Mouse (Mus musculus): ENCODE measurements around the gene Syt14.
A peak's percentile ranks its signal among the peaks of the same experiment; 100 is the strongest.

Gene Syt14

DNA sequence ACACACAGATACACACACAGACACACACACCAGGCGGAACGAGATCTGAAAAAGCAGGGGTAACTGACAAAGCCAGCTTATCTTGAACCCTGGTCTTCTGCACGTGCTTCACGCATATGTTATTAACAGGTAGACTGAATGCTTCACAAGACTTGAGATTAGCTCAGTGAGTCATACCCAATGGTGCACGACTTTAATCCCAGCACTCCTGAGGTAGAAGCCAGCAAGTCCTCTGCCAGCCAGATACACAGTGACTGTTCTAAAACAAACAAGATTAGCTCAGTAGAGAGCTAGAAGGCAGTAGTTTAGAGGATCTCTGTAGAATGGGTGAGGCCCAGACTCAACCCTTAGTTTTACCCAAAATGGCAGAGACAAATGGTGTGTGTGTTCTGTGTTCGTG lies 175.3 kb downstream of the Syt14 start:
- DNase-seq = no peak

DNA sequence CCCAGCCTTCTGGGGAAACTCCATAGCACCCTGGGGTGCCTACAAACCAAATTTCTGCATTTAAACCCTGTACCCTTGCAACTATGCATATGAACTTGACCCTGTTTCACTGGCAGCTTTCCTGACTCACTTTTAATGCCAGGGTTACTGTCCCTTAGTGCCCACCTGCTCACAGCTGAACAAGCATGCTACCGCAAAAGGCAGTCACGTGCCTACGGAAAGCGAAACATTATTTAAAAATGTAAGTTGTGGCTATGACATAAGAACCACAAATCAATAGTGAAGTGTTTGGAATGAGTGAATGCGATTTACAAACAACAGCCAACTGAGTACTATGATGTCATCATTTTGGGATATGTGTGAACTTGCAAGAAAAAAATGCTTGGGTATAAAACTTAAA lies 178.0 kb downstream of the Syt14 start:
- no peak for DNase-seq

DNA sequence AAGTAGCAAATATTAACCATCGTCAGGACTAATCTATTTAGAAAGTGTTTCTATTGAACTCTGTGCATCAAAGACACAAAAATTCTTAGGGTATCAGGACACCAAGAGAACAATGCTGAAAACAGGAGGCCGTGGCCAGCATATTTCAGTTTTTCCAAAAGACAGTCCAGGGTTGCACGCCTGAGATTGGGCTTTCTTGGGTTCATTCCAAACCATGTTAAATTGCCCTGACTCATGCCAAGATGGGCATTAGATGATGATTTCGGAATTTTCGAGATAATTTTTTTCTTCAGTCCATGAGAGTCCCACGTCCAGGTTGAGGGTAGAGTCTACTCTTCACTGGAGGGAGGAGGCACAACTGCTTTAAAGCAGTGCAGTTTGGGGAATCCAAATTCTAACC lies 178.6 kb downstream of the Syt14 start:
- DNase-seq = no peak

DNA sequence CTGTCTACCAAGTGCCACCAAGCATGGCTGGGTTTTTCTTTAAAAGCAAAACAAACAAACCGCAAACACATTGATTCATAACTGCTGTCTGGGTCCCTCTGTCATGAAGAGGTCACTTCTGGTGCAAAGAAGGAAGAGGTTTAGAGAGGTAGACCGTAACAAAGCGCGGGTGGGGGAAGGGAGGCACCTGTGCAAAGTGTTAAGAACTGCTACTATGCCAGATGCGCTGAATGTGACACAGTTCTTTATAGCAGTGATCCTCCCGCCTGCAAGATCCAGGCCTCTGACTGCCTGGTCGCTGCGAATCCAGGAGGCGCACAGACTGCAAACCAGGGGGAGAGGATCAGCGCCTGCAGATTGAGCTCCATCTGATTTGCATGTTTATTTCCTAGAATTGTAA lies 179.2 kb downstream of the Syt14 start:
- DNase-seq = no peak

DNA sequence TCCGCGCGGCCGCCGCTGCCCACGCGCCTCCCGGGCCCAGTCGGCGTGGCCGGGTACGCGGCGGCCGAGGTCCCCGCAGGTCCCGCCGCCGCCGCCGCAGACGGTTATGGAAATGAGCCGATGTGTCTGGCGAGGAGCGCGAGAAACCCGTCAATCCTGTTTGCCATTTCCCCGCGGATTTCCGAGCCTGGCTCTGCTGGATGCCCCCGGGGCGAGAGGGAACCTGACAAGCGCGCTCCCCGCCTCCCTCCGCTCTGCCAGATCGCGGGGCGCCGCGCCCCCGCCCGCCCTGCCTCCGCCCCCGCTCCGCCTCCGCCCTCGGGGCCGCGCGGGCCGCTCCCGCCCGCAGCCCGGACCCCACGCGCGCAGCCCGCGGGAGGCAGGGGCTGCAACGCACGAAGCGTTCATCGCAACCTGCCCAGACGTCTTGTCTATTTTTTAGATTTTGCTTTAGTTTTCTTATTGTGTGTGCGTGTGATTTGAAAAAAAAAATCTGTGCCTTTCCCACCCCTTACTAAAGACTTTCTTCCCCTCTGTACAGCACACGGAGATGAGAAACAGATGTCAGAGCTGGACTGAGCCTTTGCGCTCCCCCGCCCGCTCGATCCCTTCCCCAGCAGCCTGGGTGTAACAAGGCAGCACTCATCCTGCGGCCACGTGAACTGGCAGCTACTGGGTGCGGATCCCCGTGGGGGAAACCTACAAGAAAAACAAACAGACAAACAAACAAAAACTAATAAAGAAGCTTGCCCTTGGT lies 179.9 kb downstream of the Syt14 start, which contains the start of gene Sertad4:
Sertad4 (minus strand) TSS at position 283 of the 757 bp plus-strand sequence.
- peak; percentile 38 for DNase-seq

DNA sequence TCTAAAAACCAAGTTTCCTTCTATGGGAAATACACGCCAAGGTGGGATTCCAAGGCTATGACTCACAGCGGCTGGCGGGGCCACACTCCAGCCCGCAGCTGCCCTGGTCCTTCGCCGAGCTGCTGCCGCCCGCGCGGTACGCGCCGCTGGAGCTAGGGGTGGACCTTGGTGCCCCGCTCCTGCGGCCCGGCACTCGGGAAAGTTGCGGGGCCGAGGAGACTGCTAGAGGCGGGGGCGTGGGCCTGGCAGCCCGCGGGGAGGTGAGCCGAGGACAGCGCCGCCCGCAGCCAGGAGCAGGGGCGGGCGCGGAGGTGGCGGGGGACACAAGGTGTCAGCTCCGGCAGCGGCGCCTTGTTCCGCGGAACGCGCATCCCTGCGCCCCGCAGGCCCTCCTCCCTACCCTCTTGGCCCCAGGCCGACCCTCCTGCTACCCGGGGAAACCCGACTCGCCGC lies 180.7 kb downstream of the Syt14 start:
- DNase-seq = peak; percentile 14

DNA sequence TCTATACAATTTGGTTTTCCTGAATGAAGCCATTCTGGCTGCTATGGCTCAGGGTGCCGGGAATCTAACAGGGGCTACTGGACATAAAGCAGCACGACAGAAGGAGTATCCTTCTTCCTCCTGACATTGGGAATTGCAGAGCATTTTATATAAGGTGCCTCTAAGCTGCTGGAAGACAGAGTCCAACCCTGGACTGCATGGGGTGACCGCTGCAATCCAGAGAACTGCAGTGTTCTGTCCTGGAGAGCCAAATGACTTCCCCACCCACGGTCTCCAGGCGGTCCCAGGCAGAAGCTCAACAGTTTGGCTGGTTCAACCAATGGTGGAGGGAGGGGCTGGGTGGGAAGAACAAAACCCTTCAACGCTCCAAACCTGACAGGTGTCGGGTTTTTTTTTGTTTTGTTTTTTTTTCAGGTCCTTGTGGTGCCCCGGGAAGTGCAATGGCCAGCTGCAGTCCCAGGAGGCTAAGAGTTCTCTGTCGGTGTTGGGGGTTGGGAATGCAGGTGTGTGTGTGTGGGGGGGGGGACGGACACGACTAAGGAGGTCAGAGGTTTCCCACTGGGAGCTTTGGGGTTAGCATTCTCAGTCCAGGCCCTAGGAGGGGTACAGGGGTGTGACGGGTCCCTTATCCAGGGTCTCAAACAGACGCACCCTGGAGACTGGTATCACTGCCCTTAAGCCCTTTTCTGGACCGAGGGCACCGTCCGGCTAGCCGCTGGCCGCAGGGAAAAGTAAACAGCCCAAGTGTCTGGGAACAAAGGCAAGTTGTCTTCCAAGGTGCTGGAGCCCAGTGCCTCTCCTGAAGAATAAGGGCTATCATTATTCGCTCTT lies 181.4 kb downstream of the Syt14 start:
- no peak for DNase-seq

DNA sequence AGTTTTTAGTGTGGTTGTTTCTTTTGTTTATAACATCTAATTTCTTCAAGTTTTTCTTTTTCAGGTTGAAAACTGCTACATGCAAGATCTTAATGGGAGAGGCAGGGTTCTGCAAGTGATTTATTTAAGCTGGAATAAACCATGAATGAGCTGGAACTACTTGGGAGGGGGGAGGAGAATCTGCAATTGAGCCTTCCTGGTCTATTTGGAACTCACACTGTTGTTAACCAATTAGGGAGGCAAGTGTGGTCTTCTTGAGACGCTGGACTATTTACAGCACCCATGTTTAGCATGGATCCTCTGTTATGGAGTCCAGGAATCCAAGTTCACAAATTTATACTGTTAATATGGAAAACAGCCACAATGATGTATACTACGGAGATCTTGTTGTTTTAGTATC lies 182.1 kb downstream of the Syt14 start:
- no peak for DNase-seq

DNA sequence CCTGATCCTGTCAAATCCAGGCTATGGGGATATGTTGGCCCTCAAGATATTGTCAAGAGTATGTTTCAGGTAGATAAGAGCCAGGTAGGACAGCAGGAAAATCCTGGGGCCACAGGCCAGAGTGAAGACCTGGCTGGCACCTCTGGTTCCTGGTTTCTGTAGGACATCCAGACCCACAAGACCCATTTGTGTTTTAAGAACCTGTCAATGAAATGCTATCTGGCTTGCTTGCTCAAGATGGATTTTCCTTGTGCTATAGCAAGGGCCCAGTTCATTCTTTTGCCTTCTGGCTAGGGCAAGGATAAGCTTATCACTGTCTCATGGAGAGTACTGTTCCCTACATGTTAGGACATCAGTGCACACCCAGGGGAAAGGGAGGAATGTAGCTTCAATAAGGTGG lies 183.5 kb downstream of the Syt14 start:
- no peak for DNase-seq

DNA sequence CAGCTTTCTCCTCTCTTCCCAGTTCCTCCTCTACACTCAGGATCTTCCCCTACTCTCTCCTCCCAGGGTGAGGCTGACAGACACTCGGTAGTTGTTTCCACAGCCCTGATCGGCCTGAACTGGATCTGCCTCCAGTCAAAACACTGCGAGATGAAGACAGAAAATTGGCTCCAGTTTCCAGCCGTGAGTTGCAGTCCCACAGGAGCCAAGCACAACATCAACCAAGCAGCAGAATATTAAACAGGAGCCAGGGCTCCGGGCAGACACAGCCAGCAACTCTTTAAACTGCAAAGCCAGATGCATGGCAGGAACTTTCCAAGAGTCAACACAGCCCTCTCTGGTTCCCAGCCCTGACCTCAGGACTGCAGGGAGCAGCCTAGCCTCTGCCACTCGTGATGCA lies 183.9 kb downstream of the Syt14 start:
- DNase-seq = peak; percentile 36

DNA sequence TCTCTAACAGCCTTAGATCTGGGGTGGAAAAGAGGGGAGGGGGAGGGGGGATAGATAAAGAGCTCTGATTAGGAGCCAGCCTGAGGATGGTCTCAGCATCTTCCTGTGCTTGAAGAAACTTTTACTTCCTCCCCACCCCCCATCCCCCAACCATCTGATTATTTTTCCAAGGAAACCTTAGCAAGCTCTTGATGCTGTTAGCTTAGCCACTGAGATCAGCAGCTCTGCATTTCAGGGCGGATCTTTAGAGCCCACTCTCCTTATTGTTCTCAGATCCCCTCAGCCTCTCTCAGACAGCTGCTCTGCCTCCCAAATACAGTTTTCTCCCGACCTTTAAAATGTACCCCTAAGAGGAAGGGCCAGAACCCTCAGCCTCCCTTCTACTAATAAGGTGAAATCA lies 184.4 kb downstream of the Syt14 start:
- no peak for DNase-seq

DNA sequence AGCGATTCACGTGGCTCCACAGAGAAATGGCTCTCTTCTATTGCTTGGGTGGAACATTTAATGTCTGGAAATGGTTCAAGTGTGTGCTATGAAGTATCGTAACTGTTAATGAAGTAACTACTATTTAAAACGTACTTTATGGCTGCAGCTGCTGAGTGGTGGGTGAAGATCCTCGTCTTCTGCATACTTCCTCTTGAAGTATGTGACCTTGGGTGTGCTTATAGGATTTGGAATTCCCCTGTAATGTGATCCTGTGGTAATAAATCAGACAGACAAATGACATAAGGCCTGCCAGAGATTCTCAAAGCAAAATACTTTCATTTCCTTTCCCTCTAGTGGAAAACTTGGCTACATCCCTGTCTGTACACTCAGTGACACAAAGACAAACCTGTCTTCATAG lies 186.0 kb downstream of the Syt14 start:
- no peak for DNase-seq

DNA sequence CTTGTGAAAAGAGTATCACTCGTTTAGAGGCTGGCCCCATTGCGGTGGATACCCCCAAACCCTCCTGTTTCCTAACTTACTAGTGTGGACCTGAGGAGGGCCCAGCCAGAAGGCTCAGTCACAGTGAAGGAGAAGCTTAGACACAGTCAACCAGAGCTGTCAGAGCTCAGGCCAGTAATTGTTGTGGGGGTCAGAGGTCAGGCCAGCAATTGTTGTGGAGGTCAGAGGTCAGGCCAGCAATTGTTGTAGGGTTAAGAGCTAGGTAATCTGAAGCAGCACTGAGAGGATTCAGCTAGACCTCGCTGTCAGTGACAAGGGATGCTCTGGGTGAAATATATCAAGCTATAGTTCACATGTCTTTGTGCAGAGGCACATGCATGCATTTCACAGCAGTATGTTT lies 188.3 kb downstream of the Syt14 start:
- no peak for DNase-seq

Measured in kidney, adult 11 months (tissue).